ENCODE assay signal across 8 mouse cellular contexts in the genomic region with DNA sequence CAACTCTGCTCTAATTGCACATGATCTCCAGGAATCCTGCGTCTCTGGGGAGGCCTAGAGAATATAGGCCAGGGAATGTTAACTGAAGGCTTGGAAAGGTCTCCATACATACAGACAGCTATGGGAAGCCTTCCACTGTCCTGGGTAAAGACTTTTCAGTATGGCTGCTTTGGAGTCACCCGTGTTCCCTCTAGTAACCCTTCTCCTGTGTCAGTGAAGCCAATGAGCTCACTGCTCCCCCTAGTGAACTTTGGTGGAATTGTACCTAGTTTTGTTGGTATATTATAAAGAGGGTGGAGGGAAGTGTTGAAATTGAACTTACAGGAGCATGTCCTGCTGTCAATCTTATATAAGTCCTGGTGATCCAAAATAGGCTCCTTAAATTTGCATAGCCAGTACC.
A peak's percentile ranks its signal among the peaks of the same experiment; 100 is the strongest.
DNase-seq lines count a peak whose midpoint lies in the region; ATAC-seq lines count a peak whose summit lies in the region.

No protein-coding gene starts in this region.

- DNase-seq in heart, adult 9 months (ENCODE audit: low spot score in 2 of 2), result peak; percentile 30 to 32
- DNase-seq in heart, postnatal 36 days, result no peak
- DNase-seq in B cell, adult 2 months, result peak; percentile 42 to 49
- DNase-seq in adrenal gland, postnatal 14 days, result peak; percentile 60
- peak; percentile 66 for DNase-seq in forelimb bud, embryonic 11.5 days (ENCODE audit: low read depth, low spot score)
- DNase-seq in lung, postnatal 10 days, result peak; percentile 67
- no peak for DNase-seq in left cerebral cortex, postnatal 36 days (ENCODE audit: low spot score in 2 of 2)

- intact Hi-C loops in heart, postnatal 36 days (cut with DNase I), result loop anchor here (2.0 to 5.0 kb wide), 2 partner anchors 166 to 1043 kb away; no protein-coding TSS in a partner anchor
- intact Hi-C loops in left cerebral cortex, postnatal 36 days (cut with DNase I), result loop anchor here (5.0 kb wide), 3 partner anchors 167 to 1038 kb away; no protein-coding TSS in a partner anchor

- no peak for ATAC-seq in inflammation-experienced regulatory T-cells, adult 6 months

Comparison
In these comparisons a context has a peak if more than half of its experiments do, and no peak if none do; other contexts are left out.
1. DNase-seq: peak in heart, adult 9 months (2 of 2), B cell, adult 2 months (2 of 2), adrenal gland, postnatal 14 days (single experiment), forelimb bud, embryonic 11.5 days (single experiment) and lung, postnatal 10 days (single experiment); none in heart, postnatal 36 days (0 of 2) and left cerebral cortex, postnatal 36 days (0 of 2).